Mouse (Mus musculus): ENCODE measurements at regions not wholly inside any gene's neighbourhood (a gene's known extent, or its start where the extent isn't known, plus 50 kb on each side); places are given as distances from the start of the nearest gene placed in this dataset.

GRCm38 (mm10) chr9:120689025-120689424 is 117.8 kb downstream of the Rpl14 start:
- TF ChIP-seq CTCF (conservative IDR thresholded peaks at IDR 0.05; ENCODE audit: low read length) = no peak
- TF ChIP-seq POU5F1 (IDR thresholded peaks at IDR 0.05; ENCODE audit: borderline replicate concordance, low read length) = no peak
- TF ChIP-seq NANOG (IDR thresholded peaks at IDR 0.05; ENCODE audit: borderline replicate concordance, low read length) = no peak

Data from E14TG2a.4 (cell line).